8 mouse cellular contexts compared by ENCODE assay signal in genomic region chr10:78413152-78413520, GRCm38 (mm10). TPM values are rescaled to one million over a fixed set of nuclear protein-coding genes. Genes with fewer than 3 reads are reported as not detected.
A peak's percentile ranks its signal among the peaks of the same experiment; 100 is the strongest.
DNase-seq lines count a peak whose midpoint lies in the region; ATAC-seq and TF ChIP-seq lines count a peak whose summit lies in the region.

No protein-coding gene starts in this region.

- H3K9me3 ChIP-seq in embryonic facial prominence, embryonic 14.5 days (ENCODE audit: control insufficient read depth, low read length), result no peaks in the 10 kb centered on the region
- no peaks in the 10 kb centered on the region for H3K9me3 ChIP-seq in limb, embryonic 11.5 days (ENCODE audit: control insufficient read depth, low read length)
- no peaks in the 10 kb centered on the region for H3K9me3 ChIP-seq in neural tube, embryonic 14.5 days (ENCODE audit: control insufficient read depth, low read length)

- peak overlapping the region; percentile 92 for H3K9ac ChIP-seq in embryonic facial prominence, embryonic 14.5 days (ENCODE audit: low read depth, low read length)
- H3K9ac ChIP-seq in limb, embryonic 11.5 days (ENCODE audit: low read length), result peak overlapping the region; percentile 83
- H3K9ac ChIP-seq in neural tube, embryonic 14.5 days (replicated peaks; ENCODE audit: low read depth, low read length), result 0 out of 2 replicates have a peak overlapping the region, but pooled peaks have one; percentile 17

- H3K27ac ChIP-seq in layer of hippocampus, adult 2 months, result peak overlapping the region; percentile 95
- H3K27ac ChIP-seq in embryonic facial prominence, embryonic 14.5 days (replicated peaks; ENCODE audit: low read depth, low read length), result peak overlapping the region; percentile 93; the same call in 1 of the 2 replicates
- H3K27ac ChIP-seq in limb, embryonic 11.5 days (replicated peaks; ENCODE audit: low read depth, low read length), result no peak overlapping the region
- peak overlapping the region; percentile 85; the same call in 1 of the 2 replicates for H3K27ac ChIP-seq in neural tube, embryonic 14.5 days (ENCODE audit: low read depth, low read length)

- peaks cover 32% of the 10 kb centered on the region for H3K36me3 ChIP-seq in embryonic facial prominence, embryonic 14.5 days (ENCODE audit: control insufficient read depth, insufficient read depth, low read length)
- peaks cover 15% of the 10 kb centered on the region for H3K36me3 ChIP-seq in limb, embryonic 11.5 days (ENCODE audit: control insufficient read depth, insufficient read depth, low read length)
- H3K36me3 ChIP-seq in neural tube, embryonic 14.5 days (ENCODE audit: control insufficient read depth, insufficient read depth, low read length), result peaks cover 15% of the 10 kb centered on the region

- no peak for DNase-seq in layer of hippocampus, adult 2 months (ENCODE audit: low spot score in 2 of 2)
- no peak for DNase-seq in layer of hippocampus, adult 8-10 months (ENCODE audit: low spot score in 2 of 2)
- DNase-seq in embryonic facial prominence, embryonic 14.5 days (ENCODE audit: low spot score), result no peak
- no peak for DNase-seq in limb, embryonic 11.5 days (ENCODE audit: low spot score)
- no peak for DNase-seq in layer of hippocampus, adult 9-10 months (ENCODE audit: low spot score)
- no peak for DNase-seq in retina, embryonic 14.5 days (ENCODE audit: low spot score)

- no peaks in the 10 kb centered on the region; the same call in 1 of the 2 replicates for H3K4me1 ChIP-seq in embryonic facial prominence, embryonic 14.5 days (ENCODE audit: control insufficient read depth, insufficient read depth, low read length)
- peaks cover 3% of the 10 kb centered on the region; the same call in 1 of the 2 replicates for H3K4me1 ChIP-seq in limb, embryonic 11.5 days (ENCODE audit: control insufficient read depth, insufficient read depth, low read length)
- H3K4me1 ChIP-seq in neural tube, embryonic 14.5 days (ENCODE audit: control insufficient read depth, insufficient read depth, low read length), result peaks cover 9% of the 10 kb centered on the region

- ATAC-seq in embryonic facial prominence, embryonic 14.5 days (ENCODE audit: low read depth), result no peak; the same call in 1 of the 2 replicates
- no peak for ATAC-seq in limb, embryonic 11.5 days (ENCODE audit: insufficient number of reproducible peaks, low FRiP score, low TSS enrichment, low read depth)
- ATAC-seq in neural tube, embryonic 14.5 days (ENCODE audit: low read depth), result no peak
- no peak for ATAC-seq in monocyte, adult 5-6 weeks (replicated peaks; ENCODE audit: insufficient number of reproducible peaks, low FRiP score, low TSS enrichment, poor library complexity, severe bottlenecking)

- 48% methylated on average over 7 of the region's 7 CpGs for WGBS in embryonic facial prominence, embryonic 14.5 days
- 42% methylated on average over 7 of the region's 7 CpGs for WGBS in limb, embryonic 11.5 days
- 41% methylated on average over 7 of the region's 7 CpGs for WGBS in neural tube, embryonic 14.5 days

- H3K4me3 ChIP-seq in layer of hippocampus, adult 2 months, result peak overlapping the region; percentile 95
- H3K4me3 ChIP-seq in embryonic facial prominence, embryonic 14.5 days (ENCODE audit: low read depth, low read length), result peak overlapping the region; percentile 96
- peak overlapping the region; percentile 93 for H3K4me3 ChIP-seq in limb, embryonic 11.5 days (ENCODE audit: low read depth, low read length)
- peak overlapping the region; percentile 77 for H3K4me3 ChIP-seq in neural tube, embryonic 14.5 days (ENCODE audit: low read depth, low read length)

- TF ChIP-seq CTCF in layer of hippocampus, adult 2 months (conservative IDR thresholded peaks at IDR 0.05), result no peak

- peak overlapping the region; percentile 90 for H3K4me2 ChIP-seq in embryonic facial prominence, embryonic 14.5 days (ENCODE audit: low read depth, low read length)
- H3K4me2 ChIP-seq in limb, embryonic 11.5 days (ENCODE audit: low read depth, severe bottlenecking), result peak overlapping the region; percentile 47
- peak overlapping the region; percentile 48 for H3K4me2 ChIP-seq in neural tube, embryonic 14.5 days (ENCODE audit: low read depth, low read length)

- no peaks in the 10 kb centered on the region for H3K27me3 ChIP-seq in embryonic facial prominence, embryonic 14.5 days (replicated peaks; ENCODE audit: control insufficient read depth, insufficient read depth, low read length)
- no peaks in the 10 kb centered on the region for H3K27me3 ChIP-seq in limb, embryonic 11.5 days (ENCODE audit: control insufficient read depth, insufficient read depth, low read length)
- no peaks in the 10 kb centered on the region for H3K27me3 ChIP-seq in neural tube, embryonic 14.5 days (ENCODE audit: control insufficient read depth, insufficient read depth, low read length)

RNA-seq across cellular contexts. Expression of gene Rrp1, which starts 0.3 kb away (rescaled TPM):
- 100 to 1,000 TPM; 352 to 358 TPM for total RNA-seq in layer of hippocampus, adult 2 months (2021)
- total RNA-seq in layer of hippocampus, adult 8-10 months (2022), result 100 to 1,000 TPM; 323 to 359 (median 334) TPM
- polyA plus RNA-seq in embryonic facial prominence, embryonic 14.5 days (2014; fragmentation: Nextera tagmentation; extraction: Ambion mirVana), result 204 and 237 TPM in 2 replicates
- polyA plus RNA-seq in limb, embryonic 11.5 days (2014; fragmentation: Nextera tagmentation; extraction: Ambion mirVana), result 272 and 283 TPM in 2 replicates
- 312 and 336 TPM in 2 replicates for polyA plus RNA-seq in neural tube, embryonic 14.5 days (2014; fragmentation: Nextera tagmentation; extraction: Ambion mirVana)
- 298 to 382 TPM (median 299 TPM) in 3 replicates for total RNA-seq in monocyte, adult 5-6 weeks (2017)

RNA-seq across cellular contexts. Expression of gene Cstb, which starts 12.3 kb away (rescaled TPM):
- total RNA-seq in layer of hippocampus, adult 2 months (2021), result 10 to 100 TPM; 29.9 to 34.9 TPM
- 10 to 100 TPM; 28.4 to 47.8 (median 36.8) TPM for total RNA-seq in layer of hippocampus, adult 8-10 months (2022)
- 249 and 258 TPM in 2 replicates for polyA plus RNA-seq in embryonic facial prominence, embryonic 14.5 days (2014; fragmentation: Nextera tagmentation; extraction: Ambion mirVana)
- 169 TPM in 2 replicates for polyA plus RNA-seq in limb, embryonic 11.5 days (2014; fragmentation: Nextera tagmentation; extraction: Ambion mirVana)
- 96.7 and 110 TPM in 2 replicates for polyA plus RNA-seq in neural tube, embryonic 14.5 days (2014; fragmentation: Nextera tagmentation; extraction: Ambion mirVana)
- total RNA-seq in monocyte, adult 5-6 weeks (2017), result 24.8 to 42.0 TPM (median 26.4 TPM) in 3 replicates

RNA-seq across cellular contexts. Expression of gene Pdxk, which starts 51.6 kb away (rescaled TPM):
- 10 to 100 TPM; 95.6 to 96.1 TPM for total RNA-seq in layer of hippocampus, adult 2 months (2021)
- 100 to 1,000 TPM in 2 of 4 experiments, 10 to 100 TPM in 2; 94.9 to 110 (median 101) TPM for total RNA-seq in layer of hippocampus, adult 8-10 months (2022)
- polyA plus RNA-seq in embryonic facial prominence, embryonic 14.5 days (2014; fragmentation: Nextera tagmentation; extraction: Ambion mirVana), result 8.1 and 8.2 TPM in 2 replicates
- 8.3 and 9.2 TPM in 2 replicates for polyA plus RNA-seq in limb, embryonic 11.5 days (2014; fragmentation: Nextera tagmentation; extraction: Ambion mirVana)
- 22.8 and 36.1 TPM in 2 replicates for polyA plus RNA-seq in neural tube, embryonic 14.5 days (2014; fragmentation: Nextera tagmentation; extraction: Ambion mirVana)
- total RNA-seq in monocyte, adult 5-6 weeks (2017), result 5.5 to 7.5 TPM (median 6.9 TPM) in 3 replicates

Comparison
In these comparisons a context has a peak if more than half of its experiments do, and no peak if none do; other contexts are left out.
1. H3K9ac ChIP-seq: peak in every context shown above with its lines; median percentile 92 in embryonic facial prominence, embryonic 14.5 days; 83 in limb, embryonic 11.5 days; 17 in neural tube, embryonic 14.5 days.
2. RNA of gene Pdxk, which starts 51.6 kb away (total RNA-seq): 94.9 to 110 TPM in layer of hippocampus, adult 8-10 months and 95.6 to 96.1 TPM in layer of hippocampus, adult 2 months; 5.5 to 7.5 TPM in monocyte, adult 5-6 weeks; every median in the first group is over 10 times any median in the second.
3. Peak in every context shown above with its lines, with median percentiles within 50 percentile points of each other: H3K4me3 ChIP-seq and H3K4me2 ChIP-seq.